ENCODE assay signal across 10 mouse cellular contexts in the genomic region with DNA sequence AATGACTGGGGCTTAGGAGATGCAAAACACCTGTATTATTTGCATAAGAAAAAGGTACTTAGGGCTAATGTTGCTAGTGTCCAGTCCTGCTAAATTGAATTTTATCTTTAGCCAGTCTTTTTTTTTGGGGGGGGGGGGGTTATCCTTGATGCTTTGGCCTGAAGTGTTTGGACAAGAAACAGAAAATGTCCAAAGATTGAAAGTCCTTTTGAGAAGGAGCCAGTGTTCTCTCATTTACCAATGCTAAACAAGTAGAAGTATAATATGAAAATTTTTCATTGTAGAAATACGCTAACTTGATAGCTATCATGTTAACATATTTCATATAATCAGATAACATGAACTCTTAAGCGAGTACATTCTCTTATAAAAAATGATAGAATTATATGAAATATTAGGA.
DNase-seq lines count a peak whose midpoint lies in the region; ATAC-seq and TF ChIP-seq lines count a peak whose summit lies in the region.
"Had no signal": no experiment of that assay in that cellular context is flagged by ENCODE, and none has a peak within 500 bp of the region (broad histone marks: within the 10 kb centered on the region; RNA-seq: fewer than 3 reads in every experiment).

No protein-coding gene starts in this region.

- peaks cover 3% of the 10 kb centered on the region; the same call in 1 of the 2 replicates for H3K9me3 ChIP-seq in embryonic facial prominence, embryonic 14.5 days (ENCODE audit: control insufficient read depth, low read length)
- H3K9me3 ChIP-seq in intestine, embryonic 16.5 days (ENCODE audit: control insufficient read depth, low read length), result no peaks in the 10 kb centered on the region
- no peaks in the 10 kb centered on the region for H3K9me3 ChIP-seq in midbrain, postnatal 0 days (ENCODE audit: low read length)

- peaks cover 13% of the 10 kb centered on the region for H3K4me1 ChIP-seq in embryonic facial prominence, embryonic 14.5 days (ENCODE audit: control insufficient read depth, insufficient read depth, low read length)
- H3K4me1 ChIP-seq in intestine, embryonic 16.5 days (ENCODE audit: control insufficient read depth, insufficient read depth, low read length), result peaks cover 9% of the 10 kb centered on the region
- peaks cover 4% of the 10 kb centered on the region; the same call in 1 of the 2 replicates for H3K4me1 ChIP-seq in midbrain, postnatal 0 days (ENCODE audit: insufficient read depth, low read length)

- peaks cover 7% of the 10 kb centered on the region for H3K36me3 ChIP-seq in embryonic facial prominence, embryonic 14.5 days (ENCODE audit: control insufficient read depth, insufficient read depth, low read length)
- H3K36me3 ChIP-seq in intestine, embryonic 16.5 days (ENCODE audit: control insufficient read depth, insufficient read depth, low read length), result no peaks in the 10 kb centered on the region
- H3K36me3 ChIP-seq in midbrain, postnatal 0 days (ENCODE audit: insufficient read depth, low read length), result no peaks in the 10 kb centered on the region

- peak overlapping the region; percentile 96 for H3K27ac ChIP-seq in layer of hippocampus, adult 2 months
- peak overlapping the region; percentile 97; the same call in 1 of the 2 replicates for H3K27ac ChIP-seq in embryonic facial prominence, embryonic 14.5 days (replicated peaks; ENCODE audit: low read depth, low read length)
- H3K27ac ChIP-seq in intestine, embryonic 16.5 days (ENCODE audit: low read length), result 0 out of 2 replicates have a peak overlapping the region, but pooled peaks have one; percentile 18
- no peak overlapping the region for H3K27ac ChIP-seq in midbrain, postnatal 0 days (ENCODE audit: low read depth, low read length)

- no peak for ATAC-seq in embryonic facial prominence, embryonic 14.5 days (ENCODE audit: low read depth)
- ATAC-seq in intestine, embryonic 16.5 days, result no peak
- ATAC-seq in midbrain, postnatal 0 days (ENCODE audit: low FRiP score), result no peak

- no peak for TF ChIP-seq CTCF in layer of hippocampus, adult 2 months (conservative IDR thresholded peaks at IDR 0.05)
- no peak for TF ChIP-seq CTCF in midbrain, postnatal 0 days (IDR thresholded peaks at IDR 0.05)

- peak overlapping the region; percentile 77 for H3K9ac ChIP-seq in embryonic facial prominence, embryonic 14.5 days (ENCODE audit: low read depth, low read length)
- no peak overlapping the region for H3K9ac ChIP-seq in intestine, embryonic 16.5 days (ENCODE audit: low read depth, low read length)
- no peak overlapping the region for H3K9ac ChIP-seq in midbrain, postnatal 0 days (replicated peaks; ENCODE audit: low read length, poor library complexity, severe bottlenecking)

- DNase-seq in layer of hippocampus, adult 2 months (ENCODE audit: low spot score in 2 of 2), result no peak
- DNase-seq in layer of hippocampus, postnatal 10 days (ENCODE audit: low spot score in 2 of 2), result no peak
- no peak for DNase-seq in embryonic facial prominence, embryonic 14.5 days (ENCODE audit: low spot score)
- no peak for DNase-seq in midbrain, postnatal 0 days (ENCODE audit: low spot score)
- DNase-seq in urinary bladder, postnatal 10 days (ENCODE audit: low spot score), result no peak
- DNase-seq in adrenal gland, postnatal 10 days, result no peak
- DNase-seq in left cerebral cortex, adult 9 months (ENCODE audit: low spot score in 2 of 2), result no peak
- DNase-seq: embryo, embryonic 11 days; right cerebral cortex, postnatal 14 days had no signal

- no peaks in the 10 kb centered on the region for H3K27me3 ChIP-seq in embryonic facial prominence, embryonic 14.5 days (replicated peaks; ENCODE audit: control insufficient read depth, insufficient read depth, low read length)
- no peaks in the 10 kb centered on the region for H3K27me3 ChIP-seq in intestine, embryonic 16.5 days (replicated peaks; ENCODE audit: control insufficient read depth, insufficient read depth, low read length)
- no peaks in the 10 kb centered on the region for H3K27me3 ChIP-seq in midbrain, postnatal 0 days (ENCODE audit: insufficient read depth, low read length)

- peak overlapping the region; percentile 70 for H3K4me3 ChIP-seq in layer of hippocampus, adult 2 months
- peak overlapping the region; percentile 52 for H3K4me3 ChIP-seq in embryonic facial prominence, embryonic 14.5 days (ENCODE audit: low read depth, low read length)
- peak overlapping the region; percentile 43 for H3K4me3 ChIP-seq in intestine, embryonic 16.5 days (ENCODE audit: low read length)
- peak overlapping the region; percentile 44 for H3K4me3 ChIP-seq in midbrain, postnatal 0 days (ENCODE audit: low read depth, low read length)

- H3K4me2 ChIP-seq in embryonic facial prominence, embryonic 14.5 days (ENCODE audit: low read depth, low read length), result peak overlapping the region; percentile 83
- peak overlapping the region; percentile 60 for H3K4me2 ChIP-seq in intestine, embryonic 16.5 days (ENCODE audit: low read depth, low read length)
- H3K4me2 ChIP-seq in midbrain, postnatal 0 days (ENCODE audit: low read depth, low read length, poor library complexity, severe bottlenecking), result peak overlapping the region; percentile 63

- 75% methylated on average over 2 of the region's 2 CpGs for WGBS in embryonic facial prominence, embryonic 14.5 days
- WGBS in intestine, embryonic 16.5 days, result 77% methylated on average over 2 of the region's 2 CpGs
- 83% methylated on average over 2 of the region's 2 CpGs for WGBS in midbrain, postnatal 0 days
